In the genomic region with DNA sequence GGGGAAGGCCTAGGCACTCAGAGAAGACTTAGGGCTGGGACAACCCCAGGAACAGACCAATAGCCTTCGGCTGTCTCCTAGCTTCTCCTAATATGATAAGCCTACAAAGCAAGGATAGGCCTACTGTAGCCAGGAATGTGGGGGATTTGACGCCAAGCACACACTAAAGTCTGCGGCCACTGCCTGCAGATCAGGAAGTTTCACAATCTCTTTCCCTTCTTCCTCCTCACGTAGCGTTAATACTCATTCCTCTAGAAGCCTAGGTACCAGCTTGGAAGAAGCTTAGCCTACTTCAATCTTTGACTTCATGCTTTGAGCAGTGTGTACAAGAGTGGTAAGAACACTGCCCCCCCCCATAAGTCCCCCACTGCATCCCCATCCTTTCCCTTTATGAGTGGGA, we compare ENCODE assay signal across 15 mouse cellular contexts. TPM values are rescaled to one million over a fixed set of nuclear protein-coding genes. Genes with fewer than 3 reads are reported as not detected.
"Had no signal": no experiment of that assay in that cellular context is flagged by ENCODE, and none has a peak within 500 bp of the region (broad histone marks: within the 10 kb centered on the region; RNA-seq: fewer than 3 reads in every experiment).

No protein-coding gene starts in this region.

- DNase-seq: kidney, adult 8-10 months; kidney, postnatal 25 days; lung, embryonic 14.5 days; lung, postnatal 10 days; lung, postnatal 4 days; midbrain, embryonic 14.5 days; retina, postnatal 1 day; spleen, adult 18-20 months; thymus, postnatal 36 days had no signal

- H3K27ac ChIP-seq: left cerebral cortex, adult 2 months; limb, embryonic 15.5 days; liver, embryonic 12.5 days; neural tube, embryonic 12.5 days had no signal

- H3K4me3 ChIP-seq: left cerebral cortex, adult 2 months; limb, embryonic 15.5 days; liver, embryonic 12.5 days; myocyte; neural tube, embryonic 12.5 days had no signal

RNA-seq across cellular contexts. Expression of a gene that starts 7.1 kb away (rescaled TPM):
- total RNA-seq: megakaryocyte-erythroid progenitor cell, adult 5-6 weeks had no signal
